Mouse (Mus musculus) testis, adult 2 months (tissue): ENCODE results near the gene Slc31a1.

ENCODE experiments used
- CTCF ChIP-seq: fragments of 200-500 bp; IDR thresholded peaks from 2 replicates; pipeline ENCODE4 v1.5.1; 2012; ENCODE audit warnings: low read depth, mild to moderate bottlenecking, inconsistent platforms, low read length, moderate library complexity; ENCODE audit not compliant: control insufficient read depth, insufficient read depth, insufficient replicate concordance
- POLR2A ChIP-seq: fragments of 200-500 bp; IDR thresholded peaks from 2 replicates; pipeline ENCODE4 v1.6.1; 2012; ENCODE audit warnings: low read depth, mild to moderate bottlenecking, inconsistent platforms, low read length, moderate library complexity; ENCODE audit not compliant: control insufficient read depth

GRCm38 (mm10) chr4:62344000-62344399 lies 16.5 kb upstream of the Slc31a1 start:
- TF ChIP-seq CTCF (no peak), POLR2A (no peak)
